Mouse (Mus musculus) cortical plate, adult 2 months (tissue): ENCODE measurements around the gene Fbxl13.

Source experiments
- CTCF ChIP-seq: fragments of 200-500 bp; IDR thresholded peaks from 2 replicates; pipeline ENCODE4 v1.5.1; 2011; ENCODE audit warnings: mild to moderate bottlenecking, control low read depth, low read length; ENCODE audit not compliant: insufficient read depth; ENCODE audit errors: extremely low read depth
- POLR2A ChIP-seq: fragments of 200-500 bp; IDR thresholded peaks from 2 replicates; pipeline ENCODE4 v1.6.1; 2011; ENCODE audit warnings: mild to moderate bottlenecking, low read length, control low read depth; ENCODE audit not compliant: insufficient read depth; ENCODE audit errors: extremely low read depth

- no peak for TF ChIP-seq CTCF
- TF ChIP-seq POLR2A: no peak
These were observed 77.7 kb downstream of the Fbxl13 start for GRCm38 (mm10) chr5:21567784-21568183.
